Mouse (Mus musculus): ENCODE results near the gene Gpr182. TPM values are rescaled to one million over a fixed set of nuclear protein-coding genes. Genes with fewer than 3 reads are reported as not detected.

The Gpr182 gene
- under 1 TPM; 0.15 to 0.22 TPM for total RNA-seq (2023)

DNA sequence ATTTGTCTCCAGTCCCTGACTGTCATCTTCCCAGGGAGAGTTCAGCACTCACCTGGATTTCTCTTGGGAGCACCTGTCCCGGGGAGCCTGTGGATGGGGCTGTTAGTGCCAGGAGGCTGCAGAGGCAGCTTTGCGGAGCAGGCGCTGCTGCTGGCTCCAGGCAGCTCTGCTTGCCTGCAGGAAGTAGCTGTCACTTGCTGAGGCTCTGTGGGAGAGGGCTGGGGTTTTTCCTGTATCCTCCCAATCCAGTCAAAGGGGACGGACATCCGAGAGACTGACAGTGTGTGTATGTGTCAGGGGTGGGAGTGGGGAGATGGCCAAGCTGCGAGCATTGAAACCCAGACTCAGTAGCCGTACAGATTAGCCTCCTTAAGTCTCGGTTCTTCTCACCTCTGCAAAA is at the start of gene Gpr182:
Gpr182 (minus strand) TSS at position 185 of the 400 bp plus-strand sequence.

DNA sequence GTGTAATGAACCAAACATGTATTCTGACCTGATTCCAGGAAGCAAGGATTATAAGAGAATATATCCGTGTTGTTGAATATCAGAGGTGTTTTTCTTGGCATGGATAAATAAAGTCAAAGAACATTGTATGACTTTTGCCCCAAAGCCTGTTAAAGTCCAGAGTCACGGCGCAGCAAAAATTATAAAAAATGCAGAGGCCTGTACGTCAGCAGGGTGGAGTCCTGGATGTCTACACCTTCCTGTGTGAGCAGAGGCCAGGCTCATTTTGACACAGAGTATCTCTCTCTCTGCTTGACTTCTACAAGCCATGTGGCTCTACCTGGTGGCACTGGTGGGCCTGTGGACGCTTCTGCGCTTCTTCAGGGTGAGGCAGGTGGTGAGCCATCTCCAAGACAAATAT is 49.4 kb upstream of the Gpr182 start, which contains the start of gene Rdh16:
Rdh16 (plus strand) TSS at position 262 of the 400 bp plus-strand sequence.

GRCm38 (mm10) chr10:127776011-127776410 is 24.5 kb upstream of the Gpr182 start, which contains the start of gene Rdh9:
Gene Rdh9 (plus strand): TSS chr10:127776386.

DNA sequence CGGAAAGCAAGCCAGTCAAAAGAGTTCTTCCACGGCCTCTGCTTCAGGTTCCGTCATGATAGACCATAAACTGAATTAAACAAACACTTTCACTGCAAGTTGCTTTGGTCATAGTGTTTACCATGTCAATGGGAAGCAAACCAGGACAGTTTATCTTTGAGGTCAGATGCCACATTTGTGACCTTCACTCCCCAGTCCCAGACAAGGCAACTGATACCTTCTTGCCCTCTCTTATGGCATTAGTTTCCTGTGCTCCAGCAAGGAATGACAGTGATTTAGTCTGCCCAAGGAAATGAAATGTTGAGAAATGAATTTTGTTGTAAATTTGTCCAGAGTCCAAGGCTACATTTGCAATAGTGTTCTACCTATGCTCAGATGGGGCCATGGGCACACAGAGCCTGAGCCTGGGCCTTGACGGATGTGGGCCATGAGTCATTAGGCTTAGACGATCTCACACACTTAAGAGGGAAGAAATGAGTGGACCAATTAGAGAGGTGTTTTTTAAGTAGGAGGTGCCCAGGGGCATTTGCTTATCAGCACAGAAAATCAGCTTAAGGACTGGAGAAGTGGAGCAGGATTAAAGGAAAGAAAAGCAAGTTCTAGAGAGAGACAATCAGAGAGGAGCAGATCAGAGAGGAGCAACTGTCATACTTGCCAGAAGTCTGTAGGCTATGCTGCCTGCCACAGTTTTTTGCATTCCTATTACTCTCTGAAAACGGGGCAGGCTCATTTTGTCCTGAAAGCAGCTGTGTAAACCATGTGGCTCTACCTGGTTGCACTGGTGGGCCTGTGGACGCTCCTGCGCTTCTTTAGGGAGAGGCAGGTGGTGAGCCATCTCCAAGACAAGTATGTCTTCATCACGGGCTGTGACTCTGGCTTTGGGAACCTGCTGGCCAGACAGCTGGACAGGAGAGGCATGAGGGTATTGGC is 7.9 kb upstream of the Gpr182 start, which contains the start of the genes Rdh1 and Rdh16f1:
Rdh1 (plus strand) TSS at position 541 of the 930 bp plus-strand sequence.
Rdh16f1 (plus strand) TSS at position 607 of the 930 bp plus-strand sequence.

DNA sequence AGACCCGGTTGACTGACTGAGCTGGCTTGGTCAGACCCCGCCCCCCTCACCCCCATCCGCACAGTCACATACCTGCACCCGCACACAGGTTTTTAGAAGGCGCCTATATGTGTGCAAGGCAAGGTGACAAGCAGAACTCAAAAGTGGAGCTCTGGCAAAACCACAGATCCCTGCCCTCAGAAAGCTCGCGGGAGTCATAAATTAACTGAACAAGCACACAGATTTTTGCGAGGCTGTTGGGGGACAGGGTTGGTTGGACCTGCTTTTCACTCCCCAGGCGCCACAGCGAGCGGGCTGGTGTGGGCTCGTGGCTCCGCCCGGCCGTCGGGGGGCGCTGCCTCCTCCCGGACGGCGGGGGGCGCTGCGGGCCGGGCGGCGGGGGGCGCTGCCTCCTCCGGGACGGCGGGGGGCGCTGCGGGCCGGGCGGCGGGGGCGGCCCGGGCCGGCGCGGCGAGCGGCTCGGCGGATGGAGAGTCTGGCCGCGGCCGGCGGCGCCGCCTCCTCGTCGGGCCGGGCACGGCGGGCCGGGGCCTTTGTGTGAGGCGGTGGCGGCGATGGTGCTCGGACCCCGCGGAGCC is 12.4 kb downstream of the Gpr182 start, which contains the start of gene Zbtb39:
Zbtb39 (plus strand) TSS at position 456 of the 578 bp plus-strand sequence.

GRCm38 (mm10) chr10:127724178-127724577 is 27.4 kb downstream of the Gpr182 start, which contains the start of gene Tac2:
Gene Tac2 (plus strand): TSS chr10:127724478.

DNA sequence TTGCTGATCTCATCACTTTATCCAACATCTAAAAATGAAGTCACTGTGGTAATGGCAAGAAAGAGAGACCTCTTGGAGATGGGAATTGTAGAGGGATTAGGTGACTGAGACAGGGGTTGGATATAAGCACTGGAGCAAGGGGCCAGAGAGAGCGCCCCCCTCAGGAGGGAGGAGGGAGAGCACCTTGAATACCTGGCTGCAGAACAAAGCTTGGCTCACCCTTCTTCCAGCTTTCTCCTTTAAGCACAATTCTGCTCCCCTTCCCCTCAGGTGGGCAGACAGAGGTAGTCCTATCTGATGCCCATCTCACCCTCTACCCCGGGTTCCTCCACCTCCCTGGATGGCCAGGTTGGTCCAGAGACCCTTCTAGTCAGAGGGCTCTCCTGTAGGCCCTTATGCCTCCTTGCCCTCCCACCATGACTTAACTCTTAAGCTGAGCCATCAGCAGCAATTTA is 46.7 kb downstream of the Gpr182 start, which contains the start of gene Myo1a:
Myo1a (plus strand) TSS at position 405 of the 455 bp plus-strand sequence.

Other genes starting within 250 kb of the Gpr182 start
- not detected for gene Ndufa4l2, start 236.8 kb downstream of the Gpr182 start, total RNA-seq (2023)
- 10 to 100 TPM; 26.5 to 28.3 TPM for gene Shmt2, start 229.3 kb downstream of the Gpr182 start, total RNA-seq (2023)
- gene Nxph4, start 217.2 kb downstream of the Gpr182 start, total RNA-seq (2023) = not detected
- 100 to 1,000 TPM in 1 of 2 experiments, 10 to 100 TPM in 1; 82.2 to 126 TPM for gene Lrp1, start 130.6 kb downstream of the Gpr182 start, total RNA-seq (2023)
- 100 to 1,000 TPM; 214 to 227 TPM for gene Stat6, start 108.7 kb downstream of the Gpr182 start, total RNA-seq (2023)
- 10 to 100 TPM in 1 of 2 experiments, 1 to 10 TPM in 1; 8.5 to 10.1 TPM for gene Nemp1, start 84.8 kb downstream of the Gpr182 start, total RNA-seq (2023)
- 1 to 10 TPM in 1 of 2 experiments, under 1 TPM in 1; 0.58 to 2.0 TPM for gene Nab2, start 83.2 kb downstream of the Gpr182 start, total RNA-seq (2023)
- under 1 TPM; 0.27 to 0.42 TPM for gene Myo1a, start 46.6 kb downstream of the Gpr182 start, total RNA-seq (2023)
- 1 to 10 TPM in 1 of 2 experiments, under 1 TPM in 1; 0.60 to 1.5 TPM for gene Tac2, start 27.3 kb downstream of the Gpr182 start, total RNA-seq (2023)
- 10 to 100 TPM; 17.7 to 17.8 TPM for gene Zbtb39, start 12.2 kb downstream of the Gpr182 start, total RNA-seq (2023)
- gene Rdh1, start 8.0 kb upstream of the Gpr182 start, total RNA-seq (2023) = under 1 TPM; 0.20 to 0.75 TPM
- gene Rdh16f1, start 8.1 kb upstream of the Gpr182 start, total RNA-seq (2023) = not detected
- gene Rdh9, start 24.7 kb upstream of the Gpr182 start, total RNA-seq (2023) = under 1 TPM; 0.42 to 0.44 TPM
- gene Rdh16, start 49.4 kb upstream of the Gpr182 start, total RNA-seq (2023) = under 1 TPM; 0.18 to 0.24 TPM
- gene Rdh19, start 98.2 kb upstream of the Gpr182 start, total RNA-seq (2023) = not detected
- gene Rdh16f2, start 114.7 kb upstream of the Gpr182 start, total RNA-seq (2023) = not detected
- not detected for gene Rdh7, start 137.1 kb upstream of the Gpr182 start, total RNA-seq (2023)
- gene Sdr9c7, start 146.8 kb upstream of the Gpr182 start, total RNA-seq (2023) = not detected